Mouse (Mus musculus) CD4-positive, CD25-positive, alpha-beta regulatory T cell, adult 4 months (primary cell): ENCODE data around the gene Ccdc148. TPM values are rescaled to one million over a fixed set of nuclear protein-coding genes. Genes with fewer than 3 reads are reported as not detected.

ENCODE experiments used
- ATAC-seq: one replicate; pipeline ENCODE4 v1.8.0; 2017
- polyA plus RNA-seq, 2 experiments: library from polyadenylated mRNA; unstranded; fragments of 100-300 nt; shearing (Covaris generic); gene quantifications; one replicate each; pipeline ENCODE4 v1.2.1; 2017

Gene Ccdc148
- polyA plus RNA-seq, 2 experiments from 2014 or later, result 1.0 to 1.1 TPM

- no peak for ATAC-seq
Observed at GRCm38 (mm10) chr2:58879876-58880275, 280.6 kb downstream of the Ccdc148 start.

GRCm38 (mm10) chr2:58859134-58859533 lies 301.3 kb downstream of the Ccdc148 start, which contains the start of gene Gm11099:
Gm11099 (plus strand) TSS chr2:58859434.
- ATAC-seq, result no peak

- peak; percentile 45 for ATAC-seq
Observed at GRCm38 (mm10) chr2:58844499-58844898, 316.0 kb downstream of the Ccdc148 start.

GRCm38 (mm10) chr2:58842443-58842842 lies 318.0 kb downstream of the Ccdc148 start:
- no peak for ATAC-seq

- no peak for ATAC-seq
Observed at GRCm38 (mm10) chr2:58841021-58841420, 319.5 kb downstream of the Ccdc148 start.

- ATAC-seq, result no peak
Observed at GRCm38 (mm10) chr2:58832253-58832980, 328.1 kb downstream of the Ccdc148 start.

- ATAC-seq, result no peak
Observed at GRCm38 (mm10) chr2:58829981-58830742, 330.3 kb downstream of the Ccdc148 start.

- ATAC-seq, result no peak
Observed at GRCm38 (mm10) chr2:58828910-58829600, 331.4 kb downstream of the Ccdc148 start.

- ATAC-seq, result no peak
Observed at GRCm38 (mm10) chr2:58812941-58813340, 347.5 kb downstream of the Ccdc148 start.

GRCm38 (mm10) chr2:58799623-58800022 lies 360.9 kb downstream of the Ccdc148 start:
- ATAC-seq, result no peak

- ATAC-seq, result no peak
Observed at GRCm38 (mm10) chr2:58799126-58799525, 361.4 kb downstream of the Ccdc148 start.

GRCm38 (mm10) chr2:58797506-58797905 lies 363.0 kb downstream of the Ccdc148 start:
- no peak for ATAC-seq

GRCm38 (mm10) chr2:58795432-58795831 lies 365.1 kb downstream of the Ccdc148 start:
- no peak for ATAC-seq

- ATAC-seq, result no peak
Observed at GRCm38 (mm10) chr2:58794489-58794888, 366.0 kb downstream of the Ccdc148 start.

GRCm38 (mm10) chr2:58790361-58790760 lies 370.1 kb downstream of the Ccdc148 start:
- no peak for ATAC-seq

GRCm38 (mm10) chr2:58789934-58790333 lies 370.5 kb downstream of the Ccdc148 start:
- ATAC-seq, result no peak

- no peak for ATAC-seq
Observed at GRCm38 (mm10) chr2:58787360-58787759, 373.1 kb downstream of the Ccdc148 start.

- ATAC-seq, result no peak
Observed at GRCm38 (mm10) chr2:58786681-58787080, 373.8 kb downstream of the Ccdc148 start.

- ATAC-seq, result no peak
Observed at GRCm38 (mm10) chr2:58786177-58786576, 374.3 kb downstream of the Ccdc148 start.

- no peak for ATAC-seq
Observed at GRCm38 (mm10) chr2:58783526-58783925, 377.0 kb downstream of the Ccdc148 start.

- ATAC-seq, result no peak
Observed at GRCm38 (mm10) chr2:58778986-58779495, 381.4 kb downstream of the Ccdc148 start.

- no peak for ATAC-seq
Observed at GRCm38 (mm10) chr2:58773833-58774232, 386.6 kb downstream of the Ccdc148 start.
